Mouse (Mus musculus) hindbrain, embryonic 15.5 days (tissue): ENCODE measurements around the gene Fcrlb. TPM values are rescaled to one million over a fixed set of nuclear protein-coding genes. Genes with fewer than 3 reads are reported as not detected.

Experiments
- ATAC-seq: fragments of 200-750 bp; cut with Nextera tagmentation; 2 replicates; pipeline ENCODE4 v1.8.0; 2017; ENCODE audit warnings: low read depth, moderate number of reproducible peaks, moderate TSS enrichment; ENCODE audit not compliant: low FRiP score
- H3K27ac ChIP-seq: fragments of 300-500 bp; sonication (generic); replicated peaks from 2 replicates; pipeline ENCODE4 v1.5.1; 2015; ENCODE audit warnings: mild to moderate bottlenecking, inconsistent platforms
- H3K27me3 ChIP-seq: fragments of 300-500 bp; sonication (generic); 2 replicates; pipeline ENCODE4 v1.6.1; 2015; ENCODE audit warnings: control low read depth, inconsistent platforms
- H3K36me3 ChIP-seq: fragments of 300-500 bp; sonication (generic); 2 replicates; pipeline ENCODE4 v1.6.1; 2015; ENCODE audit warnings: control low read depth, inconsistent platforms
- H3K4me1 ChIP-seq: fragments of 300-500 bp; sonication (generic); replicated peaks from 2 replicates; pipeline ENCODE4 v1.6.1; 2015; ENCODE audit warnings: control low read depth, inconsistent platforms
- H3K4me2 ChIP-seq: fragments of 300-500 bp; sonication (generic); 2 replicates; pipeline ENCODE4 v1.6.1; 2015; ENCODE audit warnings: moderate library complexity, mild to moderate bottlenecking, inconsistent platforms
- H3K4me3 ChIP-seq: fragments of 300-500 bp; sonication (generic); 2 replicates; pipeline ENCODE4 v1.5.1; 2015; ENCODE audit warnings: mild to moderate bottlenecking, inconsistent platforms
- H3K9ac ChIP-seq: fragments of 300-500 bp; sonication (generic); 2 replicates; pipeline ENCODE4 v1.6.1; 2015; ENCODE audit warnings: inconsistent platforms
- H3K9me3 ChIP-seq: fragments of 300-500 bp; sonication (generic); 2 replicates; pipeline ENCODE4 v1.6.1; 2016; ENCODE audit warnings: control low read depth, inconsistent platforms
- WGBS: fragments of 180-500 bp; shearing (Covaris S2); methylation state at CpG from one replicate; pipeline ENCODE4 v1.1.7; 2015; 5-methylcytosine and 5-hydroxymethylcytosine counted together
- polyA plus RNA-seq: library from polyadenylated mRNA; unstranded; fragments of >200 nt; fragmentation: Nextera tagmentation; extraction: Ambion mirVana; gene quantifications from 2 replicates; pipeline ENCODE4 v1.2.1, GENCODE M21; 2015

Gene Fcrlb
- polyA plus RNA-seq, 1 experiment from 2014 or later = 1.4 TPM

- H3K9ac ChIP-seq = peak overlapping the region; percentile 59
- 0 out of 2 replicates have a peak overlapping the region, but pooled peaks have one; percentile 15 for H3K27ac ChIP-seq
- ATAC-seq = peak; percentile 36; the same call in 1 of the 2 replicates
- no peaks in the 10 kb centered on the region for H3K9me3 ChIP-seq
- peaks cover 17% of the 10 kb centered on the region for H3K4me1 ChIP-seq
- peak overlapping the region; percentile 52 for H3K4me3 ChIP-seq
- H3K27me3 ChIP-seq = peaks cover 29% of the 10 kb centered on the region
- 18% methylated on average over 11 of the region's 11 CpGs for WGBS
- H3K4me2 ChIP-seq = peak overlapping the region; percentile 90
- H3K36me3 ChIP-seq = no peaks in the 10 kb centered on the region
Observed at GRCm38 (mm10) chr1:170907111-170907455, 5.7 kb downstream of the Fcrlb start.

GRCm38 (mm10) chr1:170903485-170903884 lies 9.3 kb downstream of the Fcrlb start:
- Histone ChIP-seq H3K9me3 (no peaks in the 10 kb centered on the region), H3K4me2 (no peak overlapping the region), H3K4me1 (peaks cover 14% of the 10 kb centered on the region), H3K4me3 (no peak overlapping the region), H3K9ac (no peak overlapping the region), H3K36me3 (no peaks in the 10 kb centered on the region), H3K27ac (no peak overlapping the region), H3K27me3 (peaks cover 19% of the 10 kb centered on the region)
- ATAC-seq = no peak
- 85% methylated on average over 5 of the region's 5 CpGs for WGBS

DNA sequence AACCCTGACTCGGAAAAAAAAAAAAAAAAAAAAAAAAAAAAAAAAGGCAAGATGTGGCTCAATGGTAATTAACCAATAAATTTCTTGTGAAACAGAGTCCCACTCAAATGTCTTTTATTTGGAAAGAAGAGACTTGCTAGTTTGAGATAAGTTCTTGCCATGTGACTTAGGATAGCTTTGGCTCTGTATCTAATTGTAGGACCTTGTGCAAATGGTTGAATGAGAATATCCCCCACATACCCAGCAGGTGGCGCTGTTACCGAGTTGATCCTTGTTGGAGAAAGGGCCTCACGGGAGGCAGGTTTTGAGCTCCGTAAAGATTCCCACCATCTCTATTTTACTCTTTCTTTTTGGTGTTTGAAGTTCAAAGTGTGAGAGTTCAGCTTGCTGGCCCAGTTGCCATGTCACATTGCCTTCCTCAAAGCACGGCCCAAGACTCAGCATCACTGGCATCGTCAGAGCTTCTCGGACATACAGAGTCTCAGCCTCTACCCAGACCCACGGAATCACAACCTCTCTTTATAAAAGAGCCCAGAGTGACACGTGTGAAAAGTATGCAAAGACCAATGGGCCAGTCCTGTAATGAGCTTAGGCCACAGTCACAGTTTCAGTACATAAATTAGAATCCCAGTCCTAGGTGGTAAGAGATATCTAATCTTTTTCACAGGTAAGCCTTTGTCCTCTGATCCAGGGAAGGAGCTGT lies 11.1 kb downstream of the Fcrlb start:
- ATAC-seq = peak; percentile 64
- Histone ChIP-seq H3K4me2 (peak overlapping the region; percentile 32), H3K4me1 (no peaks in the 10 kb centered on the region), H3K36me3 (no peaks in the 10 kb centered on the region), H3K4me3 (0 out of 2 replicates have a peak overlapping the region, but pooled peaks have one; percentile 4), H3K27me3 (peaks cover 25% of the 10 kb centered on the region), H3K9me3 (no peaks in the 10 kb centered on the region), H3K9ac (no peak overlapping the region), H3K27ac (no peak overlapping the region)
- 30% methylated on average over 10 of the region's 10 CpGs for WGBS

DNA sequence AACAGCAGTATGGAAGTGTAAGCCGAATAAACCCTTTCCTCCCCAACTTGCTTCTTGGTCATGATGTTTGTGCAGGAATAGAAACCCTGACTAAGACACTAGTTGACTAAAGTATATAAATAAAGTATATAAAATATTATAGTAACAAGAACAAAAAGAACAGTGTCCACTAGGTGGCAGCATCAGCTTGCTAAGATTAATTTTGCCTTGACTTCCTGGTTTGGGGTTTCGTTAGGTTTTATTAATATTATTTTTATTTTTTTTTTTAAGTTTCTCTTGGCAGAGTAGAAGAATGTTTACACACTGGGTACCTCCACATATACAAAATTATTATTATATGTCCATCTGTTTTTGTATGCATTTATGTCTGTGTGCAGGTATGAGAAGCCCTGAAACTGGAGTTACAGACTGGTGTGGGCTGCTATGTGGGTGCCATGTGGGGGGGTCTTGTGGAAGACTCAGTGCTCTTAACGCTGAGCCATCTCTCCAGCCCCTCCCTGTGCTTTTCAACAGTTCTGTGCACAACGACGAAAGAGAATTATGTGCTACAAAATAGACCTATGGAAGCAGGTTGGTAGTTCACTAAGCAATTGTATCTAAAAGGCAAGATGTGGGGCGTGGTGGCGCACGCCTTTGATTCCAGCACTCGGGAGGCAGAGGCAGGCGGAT lies 11.8 kb downstream of the Fcrlb start:
- H3K9ac ChIP-seq = no peak overlapping the region
- no peak overlapping the region for H3K27ac ChIP-seq
- ATAC-seq = peak; percentile 77
- H3K4me2 ChIP-seq = peak overlapping the region; percentile 31; the same call in 1 of the 2 replicates
- H3K36me3 ChIP-seq = no peaks in the 10 kb centered on the region
- no peaks in the 10 kb centered on the region for H3K9me3 ChIP-seq
- no peaks in the 10 kb centered on the region for H3K4me1 ChIP-seq
- 39% methylated on average over 10 of the region's 10 CpGs for WGBS
- H3K27me3 ChIP-seq = peaks cover 19% of the 10 kb centered on the region
- H3K4me3 ChIP-seq = no peak overlapping the region

DNA sequence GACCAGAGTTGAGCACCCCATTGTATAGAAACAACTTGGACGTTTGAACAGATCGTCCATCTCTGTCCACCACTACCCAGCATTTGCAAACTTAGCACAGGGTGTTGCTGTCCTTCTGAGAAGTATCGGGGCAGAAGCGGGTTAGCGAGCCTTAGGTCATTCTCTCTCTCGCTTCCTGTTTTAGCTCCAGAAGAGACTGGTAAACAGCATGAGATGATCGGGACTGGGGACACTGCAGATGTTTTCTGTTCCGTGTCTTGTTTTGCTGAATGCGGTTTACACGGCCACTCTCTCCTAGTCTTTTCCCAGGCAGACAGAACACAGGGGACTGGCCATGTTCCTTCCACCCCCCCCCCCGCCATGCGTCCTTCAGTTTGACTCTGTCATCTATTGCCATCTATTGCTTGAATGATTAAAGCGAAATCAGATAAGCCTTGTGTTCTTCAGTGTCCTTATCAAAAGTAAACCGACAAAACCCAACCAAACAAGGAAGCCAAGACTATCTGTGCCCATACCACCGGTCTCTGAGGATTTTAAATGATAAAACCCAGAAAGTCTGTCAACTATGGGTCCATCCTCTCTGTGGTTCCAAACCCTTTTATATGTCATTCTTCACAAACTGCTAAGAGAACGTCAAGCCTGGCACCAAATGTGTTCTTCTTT lies 14.2 kb downstream of the Fcrlb start:
- Histone ChIP-seq H3K27me3 (peaks cover 16% of the 10 kb centered on the region; the same call in 1 of the 2 replicates), H3K9me3 (no peaks in the 10 kb centered on the region), H3K4me2 (no peak overlapping the region), H3K27ac (no peak overlapping the region), H3K4me3 (no peak overlapping the region), H3K36me3 (no peaks in the 10 kb centered on the region), H3K9ac (no peak overlapping the region), H3K4me1 (no peaks in the 10 kb centered on the region)
- WGBS = 79% methylated on average over 16 of the region's 16 CpGs
- ATAC-seq = no peak

GRCm38 (mm10) chr1:170896651-170897281 lies 16.0 kb downstream of the Fcrlb start:
- Histone ChIP-seq H3K4me3 (no peak overlapping the region), H3K36me3 (no peaks in the 10 kb centered on the region), H3K4me1 (no peaks in the 10 kb centered on the region), H3K9ac (no peak overlapping the region), H3K27me3 (peaks cover 10% of the 10 kb centered on the region; the same call in 1 of the 2 replicates), H3K9me3 (no peaks in the 10 kb centered on the region), H3K4me2 (no peak overlapping the region), H3K27ac (no peak overlapping the region)
- WGBS = 88% methylated on average over 5 of the region's 5 CpGs
- no peak for ATAC-seq

- Histone ChIP-seq H3K4me1 (no peaks in the 10 kb centered on the region), H3K4me2 (no peak overlapping the region), H3K36me3 (no peaks in the 10 kb centered on the region), H3K4me3 (no peak overlapping the region), H3K9me3 (no peaks in the 10 kb centered on the region), H3K27me3 (peaks cover 10% of the 10 kb centered on the region; the same call in 1 of the 2 replicates), H3K9ac (no peak overlapping the region), H3K27ac (no peak overlapping the region)
- no peak for ATAC-seq
- 66% methylated on average over 9 of the region's 9 CpGs for WGBS
Observed at GRCm38 (mm10) chr1:170894603-170895602, 17.8 kb downstream of the Fcrlb start.

DNA sequence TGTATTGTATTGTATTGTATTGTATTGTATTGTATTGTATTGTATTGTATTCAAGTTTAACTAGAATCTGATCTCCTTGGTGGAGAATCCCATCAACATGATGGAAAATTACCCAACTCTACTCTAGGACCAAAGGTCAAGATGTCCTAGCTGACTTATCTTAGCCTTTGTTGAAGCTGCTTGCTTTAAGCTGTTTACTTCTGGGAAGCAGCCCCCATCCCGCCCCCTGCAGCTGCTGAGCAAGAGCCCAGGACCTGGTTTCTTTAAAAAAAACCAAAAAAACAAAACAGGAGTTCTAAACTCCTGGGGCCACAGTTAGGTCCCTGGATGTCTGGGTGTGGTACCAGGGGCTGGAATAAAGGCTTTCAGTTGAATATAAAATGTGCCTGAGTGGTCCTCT lies 20.5 kb downstream of the Fcrlb start:
- H3K4me1 ChIP-seq = no peaks in the 10 kb centered on the region
- no peaks in the 10 kb centered on the region for H3K27me3 ChIP-seq
- no peak overlapping the region for H3K4me3 ChIP-seq
- no peak overlapping the region for H3K27ac ChIP-seq
- H3K4me2 ChIP-seq = no peak overlapping the region
- no peaks in the 10 kb centered on the region for H3K36me3 ChIP-seq
- ATAC-seq = no peak
- 59% methylated on average over 1 of the region's 1 CpGs for WGBS
- no peak overlapping the region for H3K9ac ChIP-seq
- H3K9me3 ChIP-seq = no peaks in the 10 kb centered on the region

DNA sequence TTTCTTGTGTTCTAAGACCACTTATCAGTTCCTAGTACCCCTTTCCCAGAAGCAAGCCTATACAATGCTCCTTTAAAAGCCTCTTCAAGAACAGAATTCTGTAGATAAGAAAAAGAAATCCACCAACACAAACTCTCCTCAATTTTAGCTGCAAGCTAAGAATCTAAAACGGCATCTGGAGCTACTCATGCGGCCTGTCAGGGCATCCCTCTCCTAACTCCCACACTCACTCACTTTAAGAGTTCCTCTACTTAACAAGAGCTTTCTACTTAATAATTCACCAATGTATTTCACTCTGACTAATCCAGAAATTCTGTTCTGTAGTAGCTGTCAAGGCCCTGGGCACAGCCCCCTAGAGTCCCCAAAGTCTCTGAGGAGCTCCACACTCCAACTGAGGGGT lies 21.1 kb downstream of the Fcrlb start:
- Histone ChIP-seq H3K36me3 (no peaks in the 10 kb centered on the region), H3K4me2 (no peak overlapping the region), H3K9ac (no peak overlapping the region), H3K4me1 (no peaks in the 10 kb centered on the region), H3K9me3 (no peaks in the 10 kb centered on the region), H3K27ac (no peak overlapping the region), H3K27me3 (no peaks in the 10 kb centered on the region), H3K4me3 (no peak overlapping the region)
- WGBS = 86% methylated on average over 2 of the region's 2 CpGs
- no peak for ATAC-seq

GRCm38 (mm10) chr1:170889310-170889709 lies 23.4 kb downstream of the Fcrlb start:
- no peak for ATAC-seq
- Histone ChIP-seq H3K36me3 (no peaks in the 10 kb centered on the region), H3K4me3 (no peak overlapping the region), H3K9me3 (no peaks in the 10 kb centered on the region), H3K9ac (no peak overlapping the region), H3K27ac (no peak overlapping the region), H3K4me1 (peaks cover 8% of the 10 kb centered on the region), H3K27me3 (no peaks in the 10 kb centered on the region), H3K4me2 (no peak overlapping the region)
- WGBS = 67% methylated on average over 4 of the region's 4 CpGs

DNA sequence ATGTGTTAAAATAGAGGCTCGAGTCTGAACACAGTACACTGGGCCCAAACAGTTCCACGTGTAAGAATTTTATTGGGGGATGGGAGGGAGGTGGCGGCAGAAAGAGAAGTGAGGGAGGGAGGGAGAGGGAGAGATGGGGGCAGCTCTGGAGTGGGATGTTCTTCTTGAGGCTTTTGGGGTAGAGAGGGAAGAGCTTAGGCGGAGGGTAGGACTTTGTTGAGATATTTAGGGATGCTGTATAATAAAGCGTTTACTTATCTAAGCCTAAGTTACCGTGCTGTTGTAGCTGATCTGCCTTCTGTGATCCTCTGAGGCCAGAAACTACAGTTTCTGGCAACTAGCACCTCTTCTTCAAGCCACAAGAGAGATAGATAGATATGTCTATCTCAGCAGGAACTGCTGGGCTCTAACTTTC lies 26.7 kb downstream of the Fcrlb start:
- peak overlapping the region; percentile 75; the same call in 1 of the 2 replicates for H3K4me2 ChIP-seq
- no peaks in the 10 kb centered on the region for H3K9me3 ChIP-seq
- no peak overlapping the region for H3K4me3 ChIP-seq
- no peak overlapping the region for H3K27ac ChIP-seq
- no peak overlapping the region for H3K9ac ChIP-seq
- 43% methylated on average over 6 of the region's 6 CpGs for WGBS
- no peaks in the 10 kb centered on the region; the same call in 1 of the 2 replicates for H3K36me3 ChIP-seq
- no peaks in the 10 kb centered on the region for H3K27me3 ChIP-seq
- no peak for ATAC-seq
- H3K4me1 ChIP-seq = peaks cover 24% of the 10 kb centered on the region
